Mouse (Mus musculus): ENCODE measurements around the gene Mb.

Gene Mb

GRCm38 (mm10) chr15:77050570-77050969 is at the start of gene Mb:
Gene Mb, minus strand, starts transcription at chr15:77050670.
- DNase-seq (ENCODE audit: low read depth, low spot score): no peak

- no peak for DNase-seq (ENCODE audit: low read depth, low spot score)
Measured at GRCm38 (mm10) chr15:77099756-77100155, 49.3 kb upstream of the Mb start.

GRCm38 (mm10) chr15:77097358-77097757 is 46.9 kb upstream of the Mb start:
- no peak for DNase-seq (ENCODE audit: low read depth, low spot score)

GRCm38 (mm10) chr15:77095216-77095615 is 44.7 kb upstream of the Mb start:
- DNase-seq (ENCODE audit: low read depth, low spot score): no peak

- no peak for DNase-seq (ENCODE audit: low read depth, low spot score)
Measured at GRCm38 (mm10) chr15:77094431-77094830, 44.0 kb upstream of the Mb start.

GRCm38 (mm10) chr15:77091394-77091793 is 40.9 kb upstream of the Mb start:
- no peak for DNase-seq (ENCODE audit: low read depth, low spot score)

GRCm38 (mm10) chr15:77090531-77090930 is 40.1 kb upstream of the Mb start:
- DNase-seq (ENCODE audit: low read depth, low spot score): no peak

GRCm38 (mm10) chr15:77089249-77089648 is 38.8 kb upstream of the Mb start:
- no peak for DNase-seq (ENCODE audit: low read depth, low spot score)

GRCm38 (mm10) chr15:77086488-77086887 is 36.0 kb upstream of the Mb start:
- DNase-seq (ENCODE audit: low read depth, low spot score): no peak

- DNase-seq (ENCODE audit: low read depth, low spot score): no peak
Measured at GRCm38 (mm10) chr15:77085818-77086217, 35.3 kb upstream of the Mb start.

- no peak for DNase-seq (ENCODE audit: low read depth, low spot score)
Measured at GRCm38 (mm10) chr15:77081454-77081853, 31.0 kb upstream of the Mb start.

GRCm38 (mm10) chr15:77080684-77081254 is 30.3 kb upstream of the Mb start:
- DNase-seq (ENCODE audit: low read depth, low spot score): peak; percentile 80

GRCm38 (mm10) chr15:77079890-77080361 is 29.5 kb upstream of the Mb start:
- no peak for DNase-seq (ENCODE audit: low read depth, low spot score)

- DNase-seq (ENCODE audit: low read depth, low spot score): peak; percentile 53
Measured at GRCm38 (mm10) chr15:77079256-77079822, 28.9 kb upstream of the Mb start.

GRCm38 (mm10) chr15:77078786-77079185 is 28.3 kb upstream of the Mb start:
- DNase-seq (ENCODE audit: low read depth, low spot score): peak; percentile 72

- DNase-seq (ENCODE audit: low read depth, low spot score): no peak
Measured at GRCm38 (mm10) chr15:77077906-77078305, 27.4 kb upstream of the Mb start.

- no peak for DNase-seq (ENCODE audit: low read depth, low spot score)
Measured at GRCm38 (mm10) chr15:77076523-77076922, 26.1 kb upstream of the Mb start.

- no peak for DNase-seq (ENCODE audit: low read depth, low spot score)
Measured at GRCm38 (mm10) chr15:77072556-77073163, 22.2 kb upstream of the Mb start.

- DNase-seq (ENCODE audit: low read depth, low spot score): peak; percentile 81
Measured at GRCm38 (mm10) chr15:77071501-77071900, 21.0 kb upstream of the Mb start.

GRCm38 (mm10) chr15:77070745-77071268 is 20.3 kb upstream of the Mb start:
- no peak for DNase-seq (ENCODE audit: low read depth, low spot score)

GRCm38 (mm10) chr15:77069019-77069418 is 18.5 kb upstream of the Mb start:
- no peak for DNase-seq (ENCODE audit: low read depth, low spot score)

GRCm38 (mm10) chr15:77068439-77068861 is 18.0 kb upstream of the Mb start:
- no peak for DNase-seq (ENCODE audit: low read depth, low spot score)

- no peak for DNase-seq (ENCODE audit: low read depth, low spot score)
Measured at GRCm38 (mm10) chr15:77066233-77066632, 15.8 kb upstream of the Mb start.
